Mouse (Mus musculus): ENCODE data around the gene Dio1. TPM values are rescaled to one million over a fixed set of nuclear protein-coding genes. Genes with fewer than 3 reads are reported as not detected.

Gene Dio1
- polyA plus RNA-seq, 1 experiment, result not detected

DNA sequence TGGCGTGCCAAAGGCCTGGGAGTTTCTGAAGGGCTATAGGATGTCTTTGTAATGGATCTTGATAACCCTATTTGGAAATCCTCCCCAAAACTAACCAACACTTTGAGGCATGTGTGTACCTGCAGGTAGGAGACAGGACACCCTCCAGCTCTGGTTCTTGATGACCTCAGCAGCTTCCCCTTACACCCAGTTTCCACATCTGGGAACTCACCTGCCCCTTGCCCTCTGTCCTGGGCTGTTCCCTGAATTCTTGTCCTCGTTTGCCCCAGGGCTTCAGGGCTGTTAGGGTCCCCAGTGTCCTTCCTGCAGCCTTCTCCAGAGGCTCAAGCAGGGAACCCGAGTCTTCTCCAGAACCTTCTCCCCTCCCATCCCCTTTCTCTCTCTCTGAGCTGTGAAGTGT is 3.4 kb downstream of the Dio1 start:
- TF ChIP-seq GATA1 (IDR thresholded peaks at IDR 0.05; ENCODE audit: low read length) (no peak), TAL1 (IDR thresholded peaks at IDR 0.05; ENCODE audit: low read length) (no peak)
- Histone ChIP-seq H3K4me3 (replicated peaks) (no peak overlapping the region), H3K9me3 (ENCODE audit: control insufficient read depth, low read length) (no peaks in the 10 kb centered on the region), H3K27me3 (ENCODE audit: control insufficient read depth) (peaks cover 25% of the 10 kb centered on the region), H3K36me3 (ENCODE audit: control insufficient read depth) (no peaks in the 10 kb centered on the region), H3K4me1 (ENCODE audit: control insufficient read depth) (peaks cover 2% of the 10 kb centered on the region; the same call in 1 of the 2 replicates)

- H3K27me3 ChIP-seq (ENCODE audit: control insufficient read depth), result peaks cover 24% of the 10 kb centered on the region
- TF ChIP-seq TAL1 (IDR thresholded peaks at IDR 0.05; ENCODE audit: low read length) (no peak), GATA1 (IDR thresholded peaks at IDR 0.05; ENCODE audit: low read length) (no peak)
- H3K36me3 ChIP-seq (ENCODE audit: control insufficient read depth), result no peaks in the 10 kb centered on the region
- no peaks in the 10 kb centered on the region for H3K9me3 ChIP-seq (ENCODE audit: control insufficient read depth, low read length)
- H3K4me1 ChIP-seq (ENCODE audit: control insufficient read depth), result peaks cover 2% of the 10 kb centered on the region; the same call in 1 of the 2 replicates
- H3K4me3 ChIP-seq (replicated peaks), result no peak overlapping the region
Measured at GRCm38 (mm10) chr4:107302832-107303231, 4.1 kb downstream of the Dio1 start.

DNA sequence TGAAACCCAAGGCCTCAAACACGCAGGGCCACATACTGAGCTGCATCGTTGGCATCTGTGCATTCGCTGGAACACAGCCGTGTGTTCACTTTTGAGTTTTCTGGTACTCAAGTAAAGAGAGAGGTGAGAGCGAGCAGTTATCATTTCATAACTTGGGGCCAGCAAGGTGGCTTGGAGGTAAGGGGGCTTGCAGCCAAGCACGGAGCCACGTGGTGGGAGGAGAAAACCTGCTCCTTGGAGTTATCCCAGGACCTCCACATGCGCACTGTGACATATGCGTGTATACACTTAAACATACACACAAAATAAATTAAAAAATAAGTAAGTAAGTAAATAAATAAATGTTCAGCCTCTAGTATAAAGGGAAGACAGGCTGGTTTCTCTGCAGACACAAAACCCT is 4.7 kb downstream of the Dio1 start:
- Histone ChIP-seq H3K36me3 (ENCODE audit: control insufficient read depth) (no peaks in the 10 kb centered on the region), H3K4me1 (ENCODE audit: control insufficient read depth) (peaks cover 2% of the 10 kb centered on the region; the same call in 1 of the 2 replicates), H3K9me3 (ENCODE audit: control insufficient read depth, low read length) (no peaks in the 10 kb centered on the region), H3K4me3 (replicated peaks) (no peak overlapping the region), H3K27me3 (ENCODE audit: control insufficient read depth) (peaks cover 21% of the 10 kb centered on the region)
- TF ChIP-seq TAL1 (IDR thresholded peaks at IDR 0.05; ENCODE audit: low read length), result no peak
- TF ChIP-seq GATA1 (IDR thresholded peaks at IDR 0.05; ENCODE audit: low read length), result no peak

DNA sequence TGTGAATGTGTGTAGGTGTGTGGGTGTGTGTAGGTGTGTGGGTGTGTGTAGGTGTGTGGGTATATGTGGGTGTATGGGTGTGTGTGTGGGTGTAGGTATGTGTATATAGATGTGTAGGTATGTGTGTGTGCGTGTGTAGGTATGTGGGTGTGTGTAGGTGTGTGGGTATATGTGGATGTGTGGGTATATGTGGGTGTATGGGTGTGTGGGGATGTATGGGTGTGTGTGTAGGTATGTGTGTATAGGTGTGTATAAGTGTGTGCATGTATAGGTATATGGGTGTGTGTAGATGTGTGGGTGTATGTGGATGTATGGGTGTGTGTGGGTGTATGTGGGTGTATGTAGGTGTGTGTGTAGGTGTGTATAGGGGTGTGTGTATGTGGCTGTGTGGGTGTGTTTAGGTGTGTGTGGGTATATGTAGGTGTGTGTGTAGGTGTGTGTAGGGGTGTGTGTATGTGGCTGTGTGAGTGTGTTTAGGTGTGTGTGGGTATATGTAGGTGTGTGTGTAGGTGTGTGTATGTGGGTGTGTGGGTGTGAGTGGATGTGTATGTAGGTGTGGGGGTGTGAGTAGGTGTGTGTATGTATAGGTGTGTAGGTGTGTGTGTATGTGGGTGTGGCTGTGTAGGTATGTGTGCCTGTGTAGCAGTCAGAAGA is 5.9 kb downstream of the Dio1 start:
- no peaks in the 10 kb centered on the region for H3K36me3 ChIP-seq (ENCODE audit: control insufficient read depth)
- H3K27me3 ChIP-seq (ENCODE audit: control insufficient read depth), result peaks cover 11% of the 10 kb centered on the region
- H3K4me3 ChIP-seq (replicated peaks), result no peak overlapping the region
- TF ChIP-seq TAL1 (IDR thresholded peaks at IDR 0.05; ENCODE audit: low read length) (no peak), GATA1 (IDR thresholded peaks at IDR 0.05; ENCODE audit: low read length) (no peak)
- H3K9me3 ChIP-seq (ENCODE audit: control insufficient read depth, low read length), result no peaks in the 10 kb centered on the region
- peaks cover 2% of the 10 kb centered on the region; the same call in 1 of the 2 replicates for H3K4me1 ChIP-seq (ENCODE audit: control insufficient read depth)

DNA sequence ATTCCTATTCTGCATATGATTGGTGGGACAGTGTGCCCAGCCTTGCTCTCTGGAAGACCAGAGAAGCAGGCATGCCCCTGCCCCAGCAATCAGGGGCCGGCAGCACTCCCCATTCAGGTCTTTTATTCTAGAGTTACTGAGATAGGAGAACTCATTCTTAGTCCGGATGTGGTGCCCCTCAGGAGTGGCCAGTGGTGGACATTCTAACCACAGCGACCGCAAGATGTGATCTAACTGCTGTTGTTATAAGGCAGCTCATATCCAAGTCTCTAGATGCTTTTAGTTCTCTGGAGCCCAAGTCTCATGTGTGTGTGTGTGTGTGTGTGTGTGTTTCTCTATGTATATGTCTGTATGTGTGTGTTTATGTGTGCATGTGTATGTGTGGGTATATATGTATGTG is 6.6 kb downstream of the Dio1 start:
- peaks cover 4% of the 10 kb centered on the region for H3K27me3 ChIP-seq (ENCODE audit: control insufficient read depth)
- no peak overlapping the region for H3K4me3 ChIP-seq (replicated peaks)
- H3K4me1 ChIP-seq (ENCODE audit: control insufficient read depth), result peaks cover 2% of the 10 kb centered on the region; the same call in 1 of the 2 replicates
- H3K9me3 ChIP-seq (ENCODE audit: control insufficient read depth, low read length), result no peaks in the 10 kb centered on the region
- TF ChIP-seq GATA1 (IDR thresholded peaks at IDR 0.05; ENCODE audit: low read length), result no peak
- no peak for TF ChIP-seq TAL1 (IDR thresholded peaks at IDR 0.05; ENCODE audit: low read length)
- no peaks in the 10 kb centered on the region for H3K36me3 ChIP-seq (ENCODE audit: control insufficient read depth)

- Histone ChIP-seq H3K4me3 (replicated peaks) (no peak overlapping the region), H3K4me1 (ENCODE audit: control insufficient read depth) (peaks cover 2% of the 10 kb centered on the region; the same call in 1 of the 2 replicates), H3K36me3 (ENCODE audit: control insufficient read depth) (no peaks in the 10 kb centered on the region), H3K27me3 (ENCODE audit: control insufficient read depth) (no peaks in the 10 kb centered on the region; the same call in 1 of the 2 replicates), H3K9me3 (ENCODE audit: control insufficient read depth, low read length) (no peaks in the 10 kb centered on the region)
- TF ChIP-seq GATA1 (IDR thresholded peaks at IDR 0.05; ENCODE audit: low read length) (no peak), TAL1 (IDR thresholded peaks at IDR 0.05; ENCODE audit: low read length) (no peak)
Measured at GRCm38 (mm10) chr4:107299779-107300340, 7.1 kb downstream of the Dio1 start.

DNA sequence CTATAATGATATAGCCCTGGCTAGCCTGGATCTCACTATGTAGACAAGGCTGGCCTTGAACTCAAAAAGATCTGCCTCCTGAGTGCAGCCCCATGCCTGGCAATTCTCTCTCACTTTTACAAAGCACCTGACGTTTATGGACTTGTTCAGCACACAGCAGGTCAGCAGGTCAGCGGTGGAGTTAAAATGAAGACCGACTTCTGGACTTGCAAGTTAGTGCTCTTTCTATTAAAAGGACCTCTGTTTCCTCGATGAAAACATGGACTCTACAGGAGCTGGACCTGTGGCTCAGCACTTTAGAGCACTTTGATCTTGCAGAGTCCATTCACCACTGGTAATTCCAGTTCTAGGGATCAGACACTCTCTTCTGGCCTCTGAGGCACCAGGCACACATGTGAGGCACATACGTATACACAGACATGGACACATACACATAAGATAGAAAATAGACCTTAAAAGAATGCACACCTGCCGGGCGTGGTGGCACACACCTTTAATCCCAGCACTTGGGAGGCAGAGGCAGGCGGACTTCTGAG is 8.8 kb downstream of the Dio1 start:
- Histone ChIP-seq H3K27me3 (ENCODE audit: control insufficient read depth) (no peaks in the 10 kb centered on the region; the same call in 1 of the 2 replicates), H3K9me3 (ENCODE audit: control insufficient read depth, low read length) (no peaks in the 10 kb centered on the region), H3K4me3 (replicated peaks) (no peak overlapping the region), H3K4me1 (ENCODE audit: control insufficient read depth) (peaks cover 2% of the 10 kb centered on the region; the same call in 1 of the 2 replicates), H3K36me3 (ENCODE audit: control insufficient read depth) (no peaks in the 10 kb centered on the region)
- no peak for TF ChIP-seq GATA1 (IDR thresholded peaks at IDR 0.05; ENCODE audit: low read length)
- TF ChIP-seq TAL1 (IDR thresholded peaks at IDR 0.05; ENCODE audit: low read length), result no peak

- H3K9me3 ChIP-seq (ENCODE audit: control insufficient read depth, low read length), result no peaks in the 10 kb centered on the region
- H3K27me3 ChIP-seq (ENCODE audit: control insufficient read depth), result no peaks in the 10 kb centered on the region; the same call in 1 of the 2 replicates
- TF ChIP-seq GATA1 (IDR thresholded peaks at IDR 0.05; ENCODE audit: low read length), result no peak
- TF ChIP-seq TAL1 (IDR thresholded peaks at IDR 0.05; ENCODE audit: low read length), result no peak
- no peaks in the 10 kb centered on the region for H3K36me3 ChIP-seq (ENCODE audit: control insufficient read depth)
- no peak overlapping the region for H3K4me3 ChIP-seq (replicated peaks)
- peaks cover 2% of the 10 kb centered on the region; the same call in 1 of the 2 replicates for H3K4me1 ChIP-seq (ENCODE audit: control insufficient read depth)
Measured at GRCm38 (mm10) chr4:107292273-107292662, 14.7 kb downstream of the Dio1 start.

- Histone ChIP-seq H3K9me3 (ENCODE audit: control insufficient read depth, low read length) (no peaks in the 10 kb centered on the region), H3K36me3 (ENCODE audit: control insufficient read depth) (no peaks in the 10 kb centered on the region), H3K4me1 (ENCODE audit: control insufficient read depth) (peaks cover 2% of the 10 kb centered on the region; the same call in 1 of the 2 replicates), H3K4me3 (replicated peaks) (no peak overlapping the region), H3K27me3 (ENCODE audit: control insufficient read depth) (no peaks in the 10 kb centered on the region; the same call in 1 of the 2 replicates)
- TF ChIP-seq GATA1 (IDR thresholded peaks at IDR 0.05; ENCODE audit: low read length), result no peak
- no peak for TF ChIP-seq TAL1 (IDR thresholded peaks at IDR 0.05; ENCODE audit: low read length)
Measured at GRCm38 (mm10) chr4:107291611-107292272, 15.2 kb downstream of the Dio1 start.
